Comparison of ENCODE assay signal across 1 mouse cellular context in genomic region chr7:45922928-45923761, GRCm38 (mm10).
TF ChIP-seq lines count a peak whose summit lies in the region.

No protein-coding gene starts in this region.

TF ChIP-seq in CH12.LX, 34 proteins besides CTCF, POLR2A, EP300 and RAD21:
- TF ChIP-seq ZKSCAN1 (IDR thresholded peaks at IDR 0.05; ENCODE audit: borderline replicate concordance, low read depth, low read length) (no peak), ELF1 (IDR thresholded peaks at IDR 0.05; ENCODE audit: low read depth, low read length) (peak; percentile 84), HCFC1 (IDR thresholded peaks at IDR 0.05; ENCODE audit: low read depth, low read length) (peak; percentile 43), POLR2AphosphoS2 (IDR thresholded peaks at IDR 0.05; ENCODE audit: low read depth, low read length) (no peak), BHLHE40 (IDR thresholded peaks at IDR 0.05; ENCODE audit: low read depth, low read length) (peak; percentile 59), SMC3 (IDR thresholded peaks at IDR 0.05; ENCODE audit: low read depth, low read length) (no peak), E2F4 (IDR thresholded peaks at IDR 0.05; ENCODE audit: insufficient replicate concordance, low read depth, low read length) (no peak), JUND (conservative IDR thresholded peaks at IDR 0.05; ENCODE audit: low read depth, low read length) (no peak), USF2 (conservative IDR thresholded peaks at IDR 0.05; ENCODE audit: low read depth, low read length) (no peak), IRF4 (IDR thresholded peaks at IDR 0.05; ENCODE audit: low read depth, low read length) (peak; percentile 73), ZC3H11A (IDR thresholded peaks at IDR 0.05; ENCODE audit: low read depth, low read length) (no peak), MAX (IDR thresholded peaks at IDR 0.05; ENCODE audit: low read length) (peak; percentile 96), USF1 (IDR thresholded peaks at IDR 0.05; ENCODE audit: low read depth, low read length) (peak; percentile 40), NRF1 (IDR thresholded peaks at IDR 0.05; ENCODE audit: low read depth, low read length) (peak; percentile 90), SIN3A (IDR thresholded peaks at IDR 0.05; ENCODE audit: low read length) (peak; percentile 68), MEF2A (IDR thresholded peaks at IDR 0.05; ENCODE audit: borderline replicate concordance, low read depth, low read length) (no peak), ETS1 (conservative IDR thresholded peaks at IDR 0.05; ENCODE audit: low read depth, low read length) (peak; percentile 69), NELFE (IDR thresholded peaks at IDR 0.05; ENCODE audit: low read depth, low read length) (peak; percentile 60; the same call in 1 of the 2 replicates), ZNF384 (IDR thresholded peaks at IDR 0.05; ENCODE audit: low read depth, low read length) (no peak), JUN (IDR thresholded peaks at IDR 0.05; ENCODE audit: insufficient read depth, low read depth, low read length) (no peak), MYC (IDR thresholded peaks at IDR 0.05; ENCODE audit: low read depth, low read length) (peak; percentile 71; the same call in 1 of the 2 replicates), MAZ (IDR thresholded peaks at IDR 0.05; ENCODE audit: low read depth, low read length) (no peak; the same call in 1 of the 2 replicates), RCOR1 (conservative IDR thresholded peaks at IDR 0.05; ENCODE audit: low read depth, low read length) (no peak), CHD2 (IDR thresholded peaks at IDR 0.05; ENCODE audit: low read length) (peak; percentile 37; the same call in 1 of the 2 replicates), PAX5 (IDR thresholded peaks at IDR 0.05; ENCODE audit: low read length) (no peak), CHD1 (IDR thresholded peaks at IDR 0.05; ENCODE audit: low read depth, low read length) (no peak), ZMIZ1 (IDR thresholded peaks at IDR 0.05; ENCODE audit: low read depth, low read length) (peak; percentile 54; the same call in 1 of the 2 replicates), KAT2A (IDR thresholded peaks at IDR 0.05; ENCODE audit: insufficient replicate concordance, low read length) (0 out of 2 replicates have a peak, but pooled peaks have one; percentile 26), UBTF (IDR thresholded peaks at IDR 0.05; ENCODE audit: low read depth, low read length) (no peak), TBP (conservative IDR thresholded peaks at IDR 0.05; ENCODE audit: low read depth, low read length) (no peak), MXI1 (IDR thresholded peaks at IDR 0.05; ENCODE audit: low read depth, low read length) (peak; percentile 59; the same call in 1 of the 2 replicates), TCF12 (IDR thresholded peaks at IDR 0.05; ENCODE audit: low read depth, low read length) (peak; percentile 58; the same call in 1 of the 2 replicates), GABPA (IDR thresholded peaks at IDR 0.05; ENCODE audit: insufficient replicate concordance, low read depth, low read length) (no peak), MAFK (IDR thresholded peaks at IDR 0.05; ENCODE audit: insufficient replicate concordance, low read length) (0 out of 2 replicates have a peak, but pooled peaks have one; percentile 7)
